Mouse (Mus musculus): ENCODE measurements around the gene Slc5a11. TPM values are rescaled to one million over a fixed set of nuclear protein-coding genes. Genes with fewer than 3 reads are reported as not detected.

Slc5a11 gene
- 1.5 and 3.1 TPM in 2 replicates for polyA plus RNA-seq (2015; fragmentation: Nextera tagmentation; extraction: Ambion mirVana)

GRCm38 (mm10) chr7:123214365-123215075, at the start of gene Slc5a11:
Gene Slc5a11 (plus strand): TSS chr7:123214780.
- Histone ChIP-seq H3K4me2 (ENCODE audit: low read depth, low read length) (no peak within 1 kb of the TSS), H3K9ac (ENCODE audit: low read length) (0 out of 2 replicates have a peak within 1 kb of the TSS, but pooled peaks have one; percentile 9)

DNA sequence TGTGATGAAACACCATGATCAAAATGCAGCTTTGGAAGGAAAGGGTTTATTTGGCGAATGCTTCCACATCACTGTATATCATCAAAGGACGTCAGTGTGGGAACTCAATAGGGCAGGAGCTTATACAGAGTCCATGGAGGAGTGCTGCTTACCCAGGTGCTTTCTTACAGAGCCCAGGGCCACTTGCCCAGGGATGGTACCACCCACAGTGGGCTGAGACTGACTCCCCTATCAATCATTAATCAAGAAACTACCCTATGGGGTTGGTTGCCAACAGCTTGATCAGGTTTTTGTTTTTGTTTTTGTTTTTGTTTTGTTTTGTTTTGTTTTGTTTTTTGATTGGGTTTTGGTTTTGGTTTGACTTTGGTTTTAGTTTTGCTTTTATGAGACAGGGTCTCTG, 47.1 kb upstream of the Slc5a11 start:
- H3K27me3 ChIP-seq (ENCODE audit: control insufficient read depth, insufficient read depth, low read length) = no peaks in the 10 kb centered on the region
- H3K9ac ChIP-seq (ENCODE audit: low read length) = no peak overlapping the region
- 82% methylated on average over 2 of the region's 2 CpGs for WGBS
- no peaks in the 10 kb centered on the region for H3K9me3 ChIP-seq (replicated peaks; ENCODE audit: control insufficient read depth, low read length)
- no peaks in the 10 kb centered on the region for H3K4me1 ChIP-seq (ENCODE audit: control insufficient read depth, insufficient read depth, low read length)
- no peak for ATAC-seq (ENCODE audit: insufficient read depth, low FRiP score)
- no peak overlapping the region for H3K4me2 ChIP-seq (ENCODE audit: low read depth, low read length)
- H3K27ac ChIP-seq (ENCODE audit: low read length) = no peak overlapping the region
- peaks cover 35% of the 10 kb centered on the region for H3K36me3 ChIP-seq (ENCODE audit: control insufficient read depth, insufficient read depth, low read length)
- no peak overlapping the region for H3K4me3 ChIP-seq (replicated peaks; ENCODE audit: low read length)

More at GRCm38 (mm10) chr7:123214365-123215075, at the start of gene Slc5a11:
- H3K27me3 ChIP-seq (ENCODE audit: control insufficient read depth, insufficient read depth, low read length) = no peaks in the 10 kb centered on the region
- peak within 1 kb of the TSS; percentile 52 for H3K27ac ChIP-seq (ENCODE audit: low read length)
- no peaks in the 10 kb centered on the region for H3K9me3 ChIP-seq (replicated peaks; ENCODE audit: control insufficient read depth, low read length)
- ATAC-seq (ENCODE audit: insufficient read depth, low FRiP score) = peak; percentile 85
- WGBS = 24% methylated on average over 8 of the region's 8 CpGs
- H3K4me1 ChIP-seq (ENCODE audit: control insufficient read depth, insufficient read depth, low read length) = peaks cover 4% of the 10 kb centered on the region; the same call in 1 of the 2 replicates
- no peaks in the 10 kb centered on the region for H3K36me3 ChIP-seq (ENCODE audit: control insufficient read depth, insufficient read depth, low read length)
- H3K4me3 ChIP-seq (replicated peaks; ENCODE audit: low read length) = no peak within 1 kb of the TSS

- Histone ChIP-seq H3K4me1 (ENCODE audit: control insufficient read depth, insufficient read depth, low read length) (no peaks in the 10 kb centered on the region), H3K4me2 (ENCODE audit: low read depth, low read length) (no peak overlapping the region), H3K27ac (ENCODE audit: low read length) (no peak overlapping the region), H3K9ac (ENCODE audit: low read length) (no peak overlapping the region), H3K36me3 (ENCODE audit: control insufficient read depth, insufficient read depth, low read length) (peaks cover 31% of the 10 kb centered on the region), H3K4me3 (replicated peaks; ENCODE audit: low read length) (no peak overlapping the region), H3K27me3 (ENCODE audit: control insufficient read depth, insufficient read depth, low read length) (no peaks in the 10 kb centered on the region), H3K9me3 (replicated peaks; ENCODE audit: control insufficient read depth, low read length) (no peaks in the 10 kb centered on the region)
- no peak for ATAC-seq (ENCODE audit: insufficient read depth, low FRiP score)
- 88% methylated on average over 2 of the region's 2 CpGs for WGBS
Measured at GRCm38 (mm10) chr7:123169618-123170017, 45.0 kb upstream of the Slc5a11 start.

DNA sequence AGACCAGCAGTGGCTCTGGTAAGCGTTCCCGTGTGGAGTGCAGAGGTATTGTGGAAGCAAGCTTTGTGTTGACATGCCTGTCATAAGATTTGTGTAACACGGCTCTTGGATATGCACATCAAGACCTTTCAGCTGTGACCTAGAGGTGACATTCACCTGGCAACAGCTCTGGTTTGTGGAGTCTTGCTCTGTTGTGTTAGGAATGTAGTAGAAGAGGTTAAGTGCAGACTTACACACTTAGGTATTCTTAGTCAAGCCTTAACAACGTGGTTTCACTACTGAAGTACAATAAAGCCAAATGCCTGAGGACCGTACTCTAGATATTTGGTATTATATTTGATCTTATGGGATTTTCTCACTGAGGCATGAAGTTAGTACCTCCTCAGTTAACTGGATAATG, 42.5 kb upstream of the Slc5a11 start:
- Histone ChIP-seq H3K9ac (ENCODE audit: low read length) (no peak overlapping the region), H3K27ac (ENCODE audit: low read length) (no peak overlapping the region), H3K4me2 (ENCODE audit: low read depth, low read length) (no peak overlapping the region), H3K9me3 (replicated peaks; ENCODE audit: control insufficient read depth, low read length) (no peaks in the 10 kb centered on the region), H3K4me3 (replicated peaks; ENCODE audit: low read length) (no peak overlapping the region), H3K4me1 (ENCODE audit: control insufficient read depth, insufficient read depth, low read length) (no peaks in the 10 kb centered on the region), H3K27me3 (ENCODE audit: control insufficient read depth, insufficient read depth, low read length) (no peaks in the 10 kb centered on the region), H3K36me3 (ENCODE audit: control insufficient read depth, insufficient read depth, low read length) (peaks cover 26% of the 10 kb centered on the region)
- ATAC-seq (ENCODE audit: insufficient read depth, low FRiP score) = no peak
- WGBS = 83% methylated on average over 5 of the region's 5 CpGs

GRCm38 (mm10) chr7:123177215-123177614, 37.4 kb upstream of the Slc5a11 start:
- Histone ChIP-seq H3K4me3 (replicated peaks; ENCODE audit: low read length) (no peak overlapping the region), H3K27ac (ENCODE audit: low read length) (no peak overlapping the region), H3K4me1 (ENCODE audit: control insufficient read depth, insufficient read depth, low read length) (no peaks in the 10 kb centered on the region), H3K4me2 (ENCODE audit: low read depth, low read length) (no peak overlapping the region), H3K36me3 (ENCODE audit: control insufficient read depth, insufficient read depth, low read length) (peaks cover 36% of the 10 kb centered on the region), H3K9me3 (replicated peaks; ENCODE audit: control insufficient read depth, low read length) (no peaks in the 10 kb centered on the region), H3K27me3 (ENCODE audit: control insufficient read depth, insufficient read depth, low read length) (no peaks in the 10 kb centered on the region), H3K9ac (ENCODE audit: low read length) (no peak overlapping the region)
- no peak for ATAC-seq (ENCODE audit: insufficient read depth, low FRiP score)

DNA sequence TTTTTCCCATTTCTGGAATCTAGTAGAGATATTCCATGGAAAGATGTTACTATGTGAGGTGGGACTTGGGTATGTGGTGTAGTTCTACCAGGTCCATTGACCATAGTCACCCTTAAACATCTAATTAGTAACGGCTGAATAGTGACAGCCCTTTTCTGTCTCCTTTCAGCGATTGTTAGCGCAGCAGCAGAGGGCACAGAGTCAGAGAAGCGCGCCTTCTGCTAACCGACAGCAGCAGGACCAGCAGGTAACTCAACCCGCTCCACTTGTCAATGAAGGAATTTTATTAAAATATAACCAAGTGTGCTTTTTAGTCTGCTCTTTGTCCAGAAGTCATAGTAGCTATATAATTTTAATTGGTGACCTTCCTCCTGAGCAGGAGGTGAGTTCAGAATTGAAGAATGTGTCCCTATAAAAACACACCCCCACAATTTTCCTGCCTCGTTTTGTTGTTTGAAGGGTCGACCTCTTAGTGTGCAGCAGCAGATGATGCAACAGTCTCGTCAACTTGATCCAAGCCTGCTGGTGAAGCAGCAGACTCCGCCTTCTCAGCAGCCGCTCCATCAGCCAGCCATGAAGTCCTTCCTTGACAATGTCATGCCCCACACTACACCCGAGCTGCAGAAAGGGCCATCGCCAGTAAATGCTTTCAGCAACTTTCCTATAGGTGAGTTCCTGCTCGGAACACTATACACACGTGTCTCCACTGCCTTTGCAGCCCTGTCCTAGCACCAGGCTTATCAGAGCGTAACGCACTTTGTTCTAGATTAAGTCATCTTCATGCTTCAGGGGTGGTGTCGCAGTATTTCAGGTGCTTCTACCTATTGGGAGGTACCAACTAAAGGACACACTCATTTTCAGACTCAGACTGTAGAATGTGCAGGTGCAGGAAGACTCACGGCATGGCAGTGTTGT, 32.5 kb upstream of the Slc5a11 start:
- no peaks in the 10 kb centered on the region for H3K27me3 ChIP-seq (ENCODE audit: control insufficient read depth, insufficient read depth, low read length)
- no peak overlapping the region for H3K27ac ChIP-seq (ENCODE audit: low read length)
- H3K4me2 ChIP-seq (ENCODE audit: low read depth, low read length) = no peak overlapping the region
- H3K9me3 ChIP-seq (replicated peaks; ENCODE audit: control insufficient read depth, low read length) = no peaks in the 10 kb centered on the region
- peaks cover 50% of the 10 kb centered on the region for H3K36me3 ChIP-seq (ENCODE audit: control insufficient read depth, insufficient read depth, low read length)
- 82% methylated on average over 20 of the region's 20 CpGs for WGBS
- no peak overlapping the region for H3K4me3 ChIP-seq (replicated peaks; ENCODE audit: low read length)
- H3K4me1 ChIP-seq (ENCODE audit: control insufficient read depth, insufficient read depth, low read length) = no peaks in the 10 kb centered on the region
- no peak overlapping the region for H3K9ac ChIP-seq (ENCODE audit: low read length)
- no peak for ATAC-seq (ENCODE audit: insufficient read depth, low FRiP score)

DNA sequence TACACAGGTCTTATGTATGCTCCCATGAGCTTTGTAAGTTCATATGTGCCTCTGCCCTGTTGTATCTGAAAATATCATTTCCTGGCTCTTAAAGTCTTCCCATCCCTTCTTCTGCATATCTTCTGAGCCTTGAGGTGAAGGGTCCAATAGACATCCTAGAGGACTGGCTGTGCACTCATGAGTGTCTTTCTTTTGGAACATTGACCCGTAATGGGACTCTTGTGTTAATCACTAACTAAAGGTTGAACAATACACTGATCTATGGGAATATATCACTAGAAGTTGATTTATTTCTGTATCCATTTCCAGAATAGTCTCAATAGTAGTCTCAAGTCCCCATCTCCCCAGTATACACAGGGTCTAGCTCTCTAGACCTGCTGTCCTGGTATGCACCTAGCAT, 29.7 kb upstream of the Slc5a11 start:
- WGBS = 93% methylated on average over 1 of the region's 1 CpGs
- H3K9me3 ChIP-seq (replicated peaks; ENCODE audit: control insufficient read depth, low read length) = no peaks in the 10 kb centered on the region
- no peak overlapping the region for H3K9ac ChIP-seq (ENCODE audit: low read length)
- H3K4me3 ChIP-seq (replicated peaks; ENCODE audit: low read length) = no peak overlapping the region
- peaks cover 68% of the 10 kb centered on the region for H3K36me3 ChIP-seq (ENCODE audit: control insufficient read depth, insufficient read depth, low read length)
- H3K27me3 ChIP-seq (ENCODE audit: control insufficient read depth, insufficient read depth, low read length) = no peaks in the 10 kb centered on the region
- H3K4me2 ChIP-seq (ENCODE audit: low read depth, low read length) = no peak overlapping the region
- H3K27ac ChIP-seq (ENCODE audit: low read length) = no peak overlapping the region
- no peak for ATAC-seq (ENCODE audit: insufficient read depth, low FRiP score)
- no peaks in the 10 kb centered on the region for H3K4me1 ChIP-seq (ENCODE audit: control insufficient read depth, insufficient read depth, low read length)

DNA sequence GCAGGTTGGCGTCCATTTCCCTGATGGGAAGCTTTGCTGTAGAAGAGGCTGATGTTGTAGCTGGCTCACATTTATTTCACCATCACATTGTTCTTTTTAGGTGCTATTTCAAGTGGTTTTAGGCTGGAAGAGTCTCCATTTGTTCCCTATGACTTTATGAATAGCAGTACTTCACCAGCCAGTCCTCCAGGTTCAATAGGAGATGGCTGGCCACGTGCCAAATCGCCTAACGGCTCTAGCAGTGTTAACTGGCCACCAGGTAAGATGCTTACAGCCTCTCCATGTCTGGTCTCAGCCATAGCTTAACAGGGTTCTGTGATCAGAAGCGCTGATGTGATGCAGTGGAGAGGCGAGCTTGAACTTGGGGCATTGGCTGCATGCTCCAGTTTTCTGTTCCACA, 28.1 kb upstream of the Slc5a11 start:
- H3K36me3 ChIP-seq (ENCODE audit: control insufficient read depth, insufficient read depth, low read length) = peaks cover 65% of the 10 kb centered on the region

GRCm38 (mm10) chr7:123187246-123187645, 27.3 kb upstream of the Slc5a11 start:
- no peak overlapping the region for H3K9ac ChIP-seq (ENCODE audit: low read length)
- 66% methylated on average over 4 of the region's 4 CpGs for WGBS
- no peak overlapping the region for H3K4me3 ChIP-seq (replicated peaks; ENCODE audit: low read length)
- no peaks in the 10 kb centered on the region for H3K27me3 ChIP-seq (ENCODE audit: control insufficient read depth, insufficient read depth, low read length)
- no peak overlapping the region for H3K4me2 ChIP-seq (ENCODE audit: low read depth, low read length)
- no peak overlapping the region for H3K27ac ChIP-seq (ENCODE audit: low read length)
- H3K4me1 ChIP-seq (ENCODE audit: control insufficient read depth, insufficient read depth, low read length) = no peaks in the 10 kb centered on the region
- H3K36me3 ChIP-seq (ENCODE audit: control insufficient read depth, insufficient read depth, low read length) = peaks cover 65% of the 10 kb centered on the region
- no peak for ATAC-seq (ENCODE audit: insufficient read depth, low FRiP score)
- no peaks in the 10 kb centered on the region for H3K9me3 ChIP-seq (replicated peaks; ENCODE audit: control insufficient read depth, low read length)

More for the DNA sequence above, 28.1 kb upstream of the Slc5a11 start:
- Histone ChIP-seq H3K9ac (ENCODE audit: low read length) (no peak overlapping the region), H3K4me1 (ENCODE audit: control insufficient read depth, insufficient read depth, low read length) (no peaks in the 10 kb centered on the region), H3K4me2 (ENCODE audit: low read depth, low read length) (no peak overlapping the region), H3K27ac (ENCODE audit: low read length) (no peak overlapping the region), H3K4me3 (replicated peaks; ENCODE audit: low read length) (no peak overlapping the region), H3K27me3 (ENCODE audit: control insufficient read depth, insufficient read depth, low read length) (no peaks in the 10 kb centered on the region), H3K9me3 (replicated peaks; ENCODE audit: control insufficient read depth, low read length) (no peaks in the 10 kb centered on the region)
- 87% methylated on average over 6 of the region's 6 CpGs for WGBS
- ATAC-seq (ENCODE audit: insufficient read depth, low FRiP score) = no peak

Measured in stomach, embryonic 16.5 days (tissue).